Mouse (Mus musculus) brain, embryonic 14.5 days (tissue): ENCODE measurements around the gene Spdl1.
"Not testable (repeated sequence)": the region's sequence is repeated elsewhere in the genome, so short reads cannot be mapped to it uniquely, and the experiment has no call there.

Experiments used
- CTCF ChIP-seq: fragments of 200-500 bp; IDR thresholded peaks from 2 replicates; pipeline ENCODE4 v1.5.1; 2012; ENCODE audit warnings: inconsistent platforms, mild to moderate bottlenecking, moderate library complexity, borderline replicate concordance; ENCODE audit not compliant: insufficient read depth, insufficient read length; ENCODE audit errors: extremely low read depth
- POLR2A ChIP-seq: fragments of 200-500 bp; IDR thresholded peaks from 2 replicates; pipeline ENCODE4 v1.6.1; 2012; ENCODE audit warnings: mild to moderate bottlenecking, inconsistent platforms, borderline replicate concordance; ENCODE audit not compliant: poor library complexity, insufficient read depth, insufficient read length, severe bottlenecking; ENCODE audit errors: extremely low read depth

- TF ChIP-seq CTCF, POLR2A: not testable (repeated sequence)
Observed at GRCm38 (mm10) chr11:34805026-34805425, 28.4 kb downstream of the Spdl1 start.
